Mouse (Mus musculus) right cerebral cortex, postnatal 25 days (tissue): ENCODE measurements around the gene Dip2b.

Experiments
- DNase-seq: peaks from one replicate; pipeline ENCODE4 v3.0.0; 2022

Dip2b gene

DNA sequence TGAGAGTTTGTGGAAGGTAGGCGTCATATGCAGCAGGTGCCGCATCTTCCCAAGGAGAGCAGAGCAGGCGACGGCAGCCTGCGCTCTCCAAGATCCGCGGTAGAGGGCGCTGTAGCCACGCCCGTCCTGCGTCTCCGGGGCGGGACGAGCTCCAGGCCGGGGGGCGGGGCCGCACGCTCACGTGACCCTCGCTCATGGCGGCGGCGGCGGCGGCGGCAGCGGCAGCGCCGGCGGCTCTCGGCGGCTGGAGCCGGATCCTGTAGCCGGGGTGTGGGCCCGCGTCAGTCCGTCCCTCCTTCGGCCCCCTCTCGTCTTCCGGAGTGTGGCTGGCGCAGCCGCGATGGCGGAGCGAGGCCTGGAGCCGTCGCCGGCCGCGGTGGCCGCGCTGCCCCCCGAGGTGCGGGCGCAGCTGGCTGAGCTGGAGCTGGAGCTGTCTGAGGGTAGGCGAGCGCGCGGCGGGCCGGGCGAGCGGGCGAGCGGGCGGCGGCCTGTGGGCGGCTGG lies at the start of gene Dip2b:
Gene Dip2b, plus strand, starts transcription at position 195 of the 502 bp plus-strand sequence.
- peak; percentile 95 for DNase-seq

DNA sequence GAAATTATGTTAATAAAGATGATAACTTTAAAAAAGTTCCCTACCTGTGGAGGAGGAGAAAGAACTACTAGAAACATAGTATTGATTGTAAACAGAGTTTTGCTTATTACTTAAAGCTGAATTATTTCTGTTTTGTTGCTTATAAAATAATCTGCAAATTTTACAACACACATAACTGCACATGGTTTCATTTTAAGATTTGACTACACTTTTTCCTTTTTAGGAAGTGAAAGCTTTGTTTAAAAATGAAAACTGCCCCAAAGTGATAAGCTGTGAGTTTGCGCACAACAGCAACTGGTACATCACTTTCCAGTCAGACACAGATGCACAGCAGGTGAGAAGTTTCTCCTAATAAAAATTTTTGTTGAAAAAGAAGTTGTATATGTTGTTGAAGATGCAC lies 45.4 kb upstream of the Dip2b start:
- DNase-seq = no peak

DNA sequence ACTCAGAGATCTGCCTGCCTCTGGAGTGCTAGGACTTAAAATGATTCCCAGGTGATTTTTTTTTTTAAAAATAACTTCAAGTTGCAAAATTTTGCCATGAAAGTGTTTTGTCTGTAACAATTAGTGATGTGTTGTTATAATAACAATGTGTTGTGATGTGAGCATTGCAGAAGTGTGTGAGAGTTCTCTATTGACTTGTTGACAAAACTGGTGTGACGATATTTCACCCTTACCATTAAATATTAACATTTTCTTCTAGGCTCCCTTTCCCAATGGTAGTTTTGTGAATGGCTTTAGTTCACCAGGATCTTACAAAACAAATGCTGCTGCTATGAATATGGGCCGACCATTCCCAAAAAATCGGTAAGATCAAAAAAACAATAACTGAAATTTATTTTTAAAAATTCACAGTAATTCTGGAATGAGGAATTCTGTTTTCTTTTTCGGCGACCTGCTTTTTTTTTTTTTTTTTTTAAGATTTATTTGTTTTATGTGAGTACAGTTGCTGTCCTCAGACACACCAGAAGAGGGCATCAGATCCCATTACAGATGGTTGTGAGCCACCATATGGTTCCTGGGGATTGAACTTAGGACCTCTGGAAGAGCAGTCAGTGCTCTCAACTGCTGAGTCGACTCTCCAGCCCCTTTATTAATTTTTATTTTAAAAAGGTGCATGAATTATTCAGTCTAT lies 41.2 kb upstream of the Dip2b start:
- no peak for DNase-seq

DNA sequence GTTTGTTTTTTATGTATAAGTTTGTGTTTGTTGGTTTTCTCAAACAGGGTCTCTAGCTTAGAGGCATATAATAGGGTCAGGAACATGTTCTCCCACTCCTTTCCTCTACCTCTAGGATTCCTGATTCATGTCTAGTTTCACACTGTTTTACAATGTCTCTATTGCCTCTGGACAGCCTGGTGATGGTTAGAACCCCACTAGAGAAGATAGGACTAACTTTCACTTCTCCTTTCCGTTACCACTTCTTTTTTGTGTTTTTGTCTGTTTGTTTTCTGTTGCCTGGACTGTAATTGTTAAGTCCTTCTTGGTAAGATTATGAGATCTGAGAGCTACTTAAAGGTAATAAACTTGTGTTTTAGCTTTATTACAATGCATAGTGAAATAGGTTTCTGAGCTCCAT lies 39.1 kb upstream of the Dip2b start:
- DNase-seq = no peak

DNA sequence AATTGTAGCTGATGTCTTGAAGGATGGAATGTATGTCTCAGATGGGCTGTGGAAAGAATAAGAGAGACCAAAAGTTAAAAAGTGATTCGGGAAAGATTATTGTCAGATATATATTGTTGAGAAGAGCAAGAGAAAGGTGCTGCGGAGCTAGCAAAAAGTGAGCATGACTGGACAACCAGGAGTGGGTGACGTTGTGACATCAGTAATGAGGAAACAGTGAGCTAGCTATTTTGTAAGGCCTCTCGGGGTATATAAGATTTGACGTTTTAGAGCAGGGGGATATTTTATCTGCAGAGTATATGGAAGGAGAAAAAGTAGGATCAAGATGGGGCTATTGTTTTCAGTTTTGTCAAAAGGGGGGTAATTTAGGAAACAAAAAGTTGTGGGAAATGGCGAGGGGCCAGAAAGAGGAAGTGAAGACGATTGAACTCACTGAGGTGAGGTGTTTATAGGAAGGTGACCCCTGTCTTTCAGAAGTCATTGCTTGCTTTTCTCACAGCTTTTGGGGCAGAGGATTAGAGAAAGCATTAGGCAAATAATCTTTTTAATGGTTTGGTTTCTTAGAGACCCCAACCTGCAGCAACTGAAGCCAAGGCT lies 33.7 kb upstream of the Dip2b start:
- no peak for DNase-seq

DNA sequence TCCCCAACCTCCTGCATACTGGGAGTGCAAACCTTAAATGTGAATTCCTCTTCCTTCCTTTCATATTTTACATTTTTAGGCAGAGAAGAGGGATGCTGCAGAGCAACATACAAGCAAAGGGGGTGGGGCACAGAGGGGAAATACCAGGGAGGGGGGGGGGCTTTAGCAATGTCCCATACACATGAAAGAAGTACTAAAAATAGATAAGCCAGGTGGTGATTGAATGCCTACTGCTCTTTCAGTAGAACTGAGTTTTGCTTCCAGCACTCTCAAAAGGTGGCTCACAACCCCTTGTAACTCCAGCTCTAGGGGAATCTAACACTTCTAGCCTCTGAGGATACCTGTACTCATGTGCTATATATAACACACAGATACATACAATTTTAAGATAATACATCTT lies 32.3 kb upstream of the Dip2b start:
- DNase-seq = no peak

DNA sequence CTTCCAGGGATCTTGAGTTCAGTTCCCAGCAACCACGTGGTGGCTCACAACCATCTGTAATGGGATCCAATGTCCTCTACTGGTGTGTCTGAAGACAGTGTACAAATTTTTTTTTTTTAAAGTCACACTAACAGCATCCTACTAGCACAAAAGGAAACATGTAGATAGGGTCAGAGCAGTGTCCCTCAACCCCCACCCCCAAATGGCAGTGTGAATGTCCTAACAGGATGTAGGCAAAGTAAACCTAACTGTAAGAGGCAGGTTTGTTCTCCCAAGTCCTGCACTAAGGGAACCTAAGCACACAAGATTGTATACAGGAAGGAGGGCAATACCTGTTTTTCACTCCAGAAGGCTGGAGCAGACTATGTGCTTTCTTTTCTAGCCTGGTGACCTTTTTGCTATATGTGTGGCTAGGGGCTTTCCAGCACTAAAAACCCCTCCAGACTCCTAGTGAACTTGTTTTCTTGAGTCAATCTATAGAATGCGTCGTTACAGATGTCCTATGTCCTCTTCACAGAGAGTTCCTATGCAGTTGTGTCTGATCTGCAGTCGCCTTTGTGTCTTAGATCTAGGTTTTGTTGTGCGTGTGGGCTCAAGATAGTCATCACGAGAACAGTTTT lies 20.1 kb upstream of the Dip2b start:
- DNase-seq = no peak

DNA sequence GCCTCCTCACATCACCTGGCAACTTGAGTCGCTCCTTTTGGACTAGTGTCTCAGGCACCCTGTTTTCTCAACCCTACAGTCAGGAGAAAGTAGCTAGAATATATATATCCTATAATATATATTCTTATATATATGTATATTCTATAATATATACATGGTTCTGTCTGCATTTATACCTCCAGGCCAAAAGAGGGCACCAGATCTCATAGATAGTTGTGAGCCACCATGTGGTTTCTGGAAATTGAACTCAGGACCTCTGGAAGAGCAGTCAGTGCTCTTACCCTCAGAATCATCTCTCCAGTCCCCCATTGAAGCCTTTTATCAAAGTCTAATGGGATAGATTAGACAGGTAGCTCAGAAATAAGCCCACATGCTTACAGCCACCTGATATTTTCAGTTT lies 17.3 kb upstream of the Dip2b start:
- DNase-seq = no peak

DNA sequence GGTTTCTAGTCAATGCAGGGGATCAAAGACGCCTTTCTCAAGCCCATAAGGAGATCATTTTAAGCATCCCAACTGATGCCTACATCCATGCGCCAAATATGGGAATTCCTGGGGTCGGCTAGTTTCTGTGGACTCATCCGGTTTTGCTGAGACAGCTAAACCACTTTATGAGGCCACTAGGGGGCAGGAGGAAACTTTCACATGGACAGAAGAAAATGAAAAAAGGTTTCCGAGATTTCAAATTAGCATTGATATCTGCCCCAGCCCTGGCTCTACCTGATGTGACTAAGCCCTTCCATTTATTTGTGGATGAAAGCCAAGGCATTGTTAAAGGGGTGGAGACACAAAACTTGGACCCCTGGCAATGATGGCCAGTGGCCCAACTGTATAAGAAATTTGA lies 15.5 kb upstream of the Dip2b start:
- no peak for DNase-seq

DNA sequence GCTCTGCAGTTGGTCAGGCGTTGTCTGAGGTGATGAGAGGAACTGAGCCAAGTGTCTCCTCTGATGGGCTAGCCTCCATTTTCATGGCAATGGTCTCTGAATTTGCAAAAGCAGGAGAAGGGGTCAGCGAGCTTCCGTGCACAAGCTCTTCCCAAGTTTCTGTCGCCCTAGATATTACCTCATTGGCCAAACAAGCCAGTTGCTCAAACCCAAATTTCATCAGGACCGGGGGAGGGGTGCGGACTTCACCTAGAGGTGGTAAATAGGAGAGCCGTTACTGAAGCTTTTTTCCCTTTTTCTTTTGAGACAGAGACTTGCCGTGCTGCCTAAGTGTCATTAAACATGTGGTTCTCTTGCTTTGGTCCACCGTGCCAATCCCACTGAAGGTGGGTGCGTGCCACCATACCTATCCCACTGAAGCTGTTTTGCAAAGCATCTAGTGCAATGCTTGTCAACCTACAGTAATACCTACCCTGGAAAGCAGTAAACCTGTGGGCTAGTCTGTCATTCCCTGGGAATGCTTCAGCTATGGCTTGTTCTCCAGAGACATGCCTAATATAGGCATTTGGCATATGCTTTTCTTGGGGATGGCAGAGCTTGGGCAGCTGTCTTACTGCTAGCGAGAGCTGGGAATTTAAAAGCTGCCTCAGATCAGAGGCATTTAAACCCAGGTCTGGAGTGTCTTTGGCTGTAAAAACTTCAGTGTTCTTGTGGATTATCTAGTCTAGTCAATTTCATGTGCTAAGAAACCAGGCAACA lies 13.2 kb upstream of the Dip2b start:
- DNase-seq = peak; percentile 25

DNA sequence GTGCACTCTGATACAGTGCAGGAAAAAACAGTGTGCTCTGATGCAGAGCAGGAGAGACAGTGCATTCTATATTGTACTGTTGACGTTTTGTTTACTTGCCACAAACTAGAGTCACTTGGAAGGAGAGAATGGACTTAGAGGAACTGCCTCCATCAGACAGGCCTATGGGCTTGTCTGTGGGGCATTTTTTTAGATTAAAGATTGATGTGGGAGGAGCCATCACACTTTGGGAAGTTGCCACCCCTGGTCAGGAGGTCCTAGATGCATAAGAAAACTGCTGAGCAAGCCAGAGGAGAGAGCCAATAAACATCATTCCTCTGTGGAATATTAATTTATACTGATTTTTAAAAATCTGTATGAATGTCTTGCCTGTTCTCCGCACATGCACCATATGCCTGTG lies 10.3 kb upstream of the Dip2b start:
- DNase-seq = no peak

DNA sequence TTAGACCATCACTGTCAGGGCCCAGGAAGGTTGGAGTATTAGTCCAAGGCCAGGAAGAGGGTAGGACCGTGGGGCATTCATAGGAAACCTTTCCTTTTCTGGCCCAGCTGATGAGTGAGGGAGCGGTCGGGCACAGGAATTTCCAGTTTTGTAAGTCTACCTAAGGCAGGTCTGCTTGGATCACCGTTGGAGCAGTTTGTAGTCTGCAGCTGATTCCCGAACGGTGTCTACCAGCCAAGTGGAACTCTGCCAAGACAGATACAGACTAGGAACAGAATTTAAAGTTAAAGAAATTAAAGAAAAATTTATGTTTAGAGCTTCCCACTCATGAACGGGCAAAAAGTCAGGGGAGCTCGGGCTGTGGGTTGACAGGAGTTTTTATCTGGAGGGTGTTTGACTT lies 9.0 kb upstream of the Dip2b start:
- peak; percentile 24 for DNase-seq

DNA sequence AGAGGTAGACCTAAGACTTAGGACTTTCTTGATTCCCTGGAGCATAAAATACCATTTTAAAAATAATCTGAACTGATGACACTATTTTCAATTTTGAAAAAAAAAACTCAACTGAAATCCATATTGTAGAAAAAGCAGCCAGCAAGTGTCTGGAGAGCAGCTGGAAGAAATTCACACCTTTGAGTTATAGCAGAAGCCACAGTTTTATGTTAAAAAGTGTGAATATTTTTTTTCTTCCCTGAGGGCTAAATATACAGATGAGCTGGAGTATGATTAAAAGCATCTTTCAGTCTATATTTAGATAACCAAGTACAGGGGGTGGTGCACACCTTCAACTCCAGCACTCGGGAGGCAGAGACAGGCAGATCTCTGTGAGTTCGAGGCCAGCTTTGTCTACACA lies 8.6 kb upstream of the Dip2b start:
- no peak for DNase-seq

DNA sequence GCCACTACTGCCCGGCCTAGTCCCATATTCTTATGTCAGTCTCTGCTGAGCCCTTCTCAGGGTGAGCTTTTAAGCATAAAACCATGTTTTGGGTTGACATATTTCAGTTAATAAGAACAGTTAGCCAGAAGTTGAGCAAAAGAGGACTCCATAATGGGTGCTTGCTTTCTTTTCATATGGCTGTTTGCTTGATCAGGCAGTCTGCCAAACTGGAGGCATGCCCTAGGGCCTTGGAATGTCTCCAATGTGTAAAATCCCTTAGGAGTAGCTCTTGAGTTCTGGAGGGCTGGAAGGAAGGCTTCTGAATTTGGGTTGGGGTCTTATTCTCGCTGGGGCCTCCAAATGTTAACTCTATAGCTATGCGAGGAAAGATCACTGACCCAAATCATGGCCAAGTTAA lies 5.9 kb upstream of the Dip2b start:
- no peak for DNase-seq

DNA sequence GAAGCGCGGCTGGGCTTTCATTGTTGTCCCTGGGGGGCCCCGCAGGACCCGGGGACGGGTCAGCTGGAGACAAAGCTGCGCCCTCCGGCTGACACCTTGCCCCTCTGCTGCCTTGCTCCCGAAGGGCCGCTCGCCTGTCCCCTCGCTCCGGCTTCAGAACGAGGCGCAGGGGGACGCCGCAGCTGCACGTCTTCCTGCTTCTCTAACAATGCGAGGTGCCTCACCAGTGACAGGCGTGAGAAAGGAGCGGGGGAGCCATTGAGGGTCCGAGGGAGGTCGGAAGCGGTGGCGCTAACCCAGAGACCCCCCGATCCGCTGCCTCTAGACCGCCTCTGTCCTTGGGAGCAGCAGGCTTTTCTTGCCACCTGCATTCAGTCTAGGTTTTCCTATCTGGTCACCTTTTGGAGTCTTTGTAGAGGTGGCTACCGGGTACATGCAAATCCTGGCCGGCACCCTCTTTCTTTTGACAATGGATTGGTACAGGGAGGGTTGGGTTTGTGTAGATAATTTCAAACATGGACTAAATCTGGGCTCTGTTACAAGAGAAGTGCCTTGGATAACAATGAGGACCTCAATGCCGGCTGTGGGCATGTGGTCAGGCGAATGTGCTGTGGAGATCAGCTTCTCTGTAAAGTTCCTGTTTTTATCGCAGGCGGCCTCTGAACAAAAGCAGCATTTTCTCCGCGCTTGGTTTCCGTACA lies 687 bp downstream of the Dip2b start:
- peak; percentile 58 for DNase-seq

DNA sequence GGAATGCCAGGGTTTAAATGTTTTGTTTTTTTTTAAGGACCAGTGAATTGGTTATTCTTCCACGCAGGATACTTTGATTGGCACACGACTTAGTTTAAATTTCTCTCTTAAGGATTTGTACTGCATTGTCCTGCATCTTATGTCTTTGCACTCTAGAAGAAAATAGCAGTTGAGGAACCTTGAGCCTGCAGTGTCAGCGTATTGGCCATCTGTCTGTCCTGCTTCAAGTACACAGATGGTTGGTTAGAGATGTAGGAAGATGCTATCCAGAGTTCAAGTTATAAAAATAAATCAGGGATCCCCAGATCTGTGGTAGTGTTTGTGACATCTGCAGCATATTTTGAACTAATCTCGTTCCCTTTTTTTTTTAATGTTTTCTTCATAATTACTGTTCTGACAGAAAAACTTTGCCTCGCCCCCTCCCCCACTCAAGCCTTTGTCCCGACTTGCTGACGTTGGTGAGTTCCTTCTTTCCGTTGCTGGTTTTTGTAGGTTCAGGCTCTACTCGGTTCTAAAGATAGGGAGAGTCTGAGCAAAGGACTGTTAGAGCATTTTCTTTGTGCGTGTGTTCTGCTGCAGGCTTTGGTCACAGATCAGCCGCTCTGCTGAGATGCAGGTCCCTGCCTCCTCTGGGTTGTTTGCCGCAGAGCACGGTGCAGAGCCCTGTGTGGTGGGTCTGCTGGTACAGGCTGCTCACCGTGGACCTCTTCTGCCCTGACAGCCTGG lies 2.2 kb downstream of the Dip2b start:
- DNase-seq = peak; percentile 18

DNA sequence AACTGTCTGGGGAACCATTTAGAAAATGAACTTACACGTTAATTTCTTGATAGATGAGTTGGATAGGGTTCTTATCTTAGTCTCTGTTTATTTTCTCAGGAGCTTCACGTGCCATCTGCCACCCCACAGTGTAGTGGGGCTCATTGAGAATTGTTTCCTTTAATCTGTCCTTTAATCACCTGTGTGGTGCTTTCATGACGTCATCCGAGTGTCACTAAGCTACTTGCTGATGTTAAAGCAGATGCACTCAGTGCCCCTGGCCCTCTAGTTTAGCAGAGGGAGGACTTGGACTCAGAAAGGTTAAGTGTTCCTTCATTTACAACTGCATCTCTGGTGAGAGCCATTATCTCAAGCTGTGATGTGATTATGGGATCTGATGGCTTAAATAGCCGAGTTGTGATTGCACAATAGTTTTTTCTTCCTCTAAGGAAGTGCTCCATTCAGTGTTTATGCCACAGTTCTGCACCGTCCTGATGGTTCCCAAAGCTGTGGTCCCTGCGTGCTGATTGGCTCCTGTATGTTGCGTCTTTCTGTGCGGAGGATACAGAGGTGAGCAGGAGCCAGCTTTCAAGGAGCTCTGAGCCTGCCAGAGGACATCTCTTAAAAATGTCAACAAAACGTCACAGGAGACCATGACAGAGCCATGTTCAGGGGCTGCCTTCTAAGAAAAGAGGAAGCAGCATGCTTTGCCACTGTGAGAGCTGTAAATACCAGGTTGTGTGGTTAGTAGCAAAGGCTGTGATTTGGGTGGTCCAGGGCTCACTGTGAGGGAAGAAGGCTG lies 3.0 kb downstream of the Dip2b start:
- no peak for DNase-seq

DNA sequence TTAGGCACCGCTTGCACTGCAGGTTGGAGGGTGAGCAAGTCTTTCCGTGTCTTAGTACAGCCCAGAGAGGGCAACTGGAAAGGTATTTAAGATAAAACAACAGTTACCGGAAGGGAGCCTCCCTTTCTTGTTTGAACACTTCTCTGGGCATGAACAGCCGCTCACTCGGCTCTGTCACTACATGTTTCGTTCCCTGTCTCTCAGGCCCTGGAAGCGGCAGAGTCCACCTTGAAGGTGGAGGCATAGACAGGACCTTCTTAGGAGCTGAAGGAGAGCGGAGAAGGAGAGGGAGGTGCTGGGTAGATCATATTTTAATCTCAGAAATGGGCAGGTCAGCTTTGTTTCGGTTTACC lies 3.6 kb downstream of the Dip2b start:
- no peak for DNase-seq

DNA sequence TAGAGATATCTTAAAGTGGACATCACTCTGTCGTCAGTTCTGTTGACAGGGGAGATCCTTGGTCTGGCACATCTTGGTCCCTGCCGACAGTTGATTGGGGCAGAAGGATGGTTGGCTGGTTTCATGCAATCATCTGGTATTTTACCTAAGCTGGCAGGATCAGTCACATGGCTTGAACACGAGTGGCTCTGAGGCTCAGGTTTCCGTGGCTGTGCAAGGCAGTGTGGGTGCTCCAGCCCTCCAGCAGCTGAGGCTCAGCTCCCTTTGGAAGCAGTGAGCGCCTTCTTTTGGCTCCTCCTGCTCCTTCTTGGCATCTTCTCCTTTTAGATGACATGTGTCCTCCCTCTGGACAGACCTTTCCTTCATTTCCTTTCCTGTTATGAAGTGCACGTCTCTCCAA lies 7.1 kb downstream of the Dip2b start:
- no peak for DNase-seq

DNA sequence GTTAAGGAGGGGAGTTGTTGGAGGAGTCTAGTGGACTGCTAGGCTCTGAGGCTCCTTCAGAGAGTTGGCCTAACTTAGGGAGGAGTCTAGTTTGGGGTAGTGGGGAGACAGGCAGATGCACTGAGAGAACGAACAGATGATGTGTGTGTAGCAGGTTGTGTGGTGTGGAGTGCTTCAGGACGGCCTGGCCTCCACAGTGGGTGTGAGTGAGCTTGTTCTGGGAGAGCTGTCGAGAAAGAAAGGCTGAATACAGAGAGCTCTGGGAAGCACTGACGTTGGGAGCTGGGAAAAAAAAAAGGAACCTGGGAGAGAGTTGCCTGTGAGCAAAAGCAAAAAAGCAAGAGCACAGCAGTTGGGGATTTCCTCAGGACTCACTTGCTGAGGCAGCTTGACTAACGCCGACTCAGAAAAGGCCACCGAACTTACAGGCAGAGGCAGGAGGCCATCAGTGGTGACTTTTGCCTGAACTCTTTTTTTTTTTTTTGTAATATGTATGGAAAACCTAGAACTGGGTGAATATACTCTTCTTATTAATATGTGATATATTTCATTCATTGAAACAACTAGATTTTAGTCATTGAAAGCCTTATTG lies 11.1 kb downstream of the Dip2b start:
- DNase-seq = no peak

DNA sequence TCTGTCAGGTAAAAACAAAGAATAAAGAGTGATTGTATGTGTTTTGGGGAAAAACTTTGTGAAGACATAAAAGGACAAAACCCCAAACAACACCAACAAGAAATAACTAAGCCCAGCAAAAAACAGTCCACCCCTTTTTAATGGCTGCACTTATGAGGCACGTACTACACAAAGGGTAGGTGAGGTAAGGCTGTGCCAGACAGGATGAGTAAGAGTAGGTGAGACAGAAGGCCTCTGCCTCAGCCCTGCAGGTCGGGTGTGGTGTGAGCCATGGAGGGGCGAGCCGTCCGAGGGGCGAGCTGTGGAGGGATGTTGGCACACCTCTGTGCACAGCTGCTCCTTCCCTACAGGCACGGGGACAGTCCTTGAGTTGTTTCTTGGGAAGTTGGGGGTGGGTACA lies 12.5 kb downstream of the Dip2b start:
- DNase-seq = no peak
